11 mouse cellular contexts compared by ENCODE assay signal in the genomic region with DNA sequence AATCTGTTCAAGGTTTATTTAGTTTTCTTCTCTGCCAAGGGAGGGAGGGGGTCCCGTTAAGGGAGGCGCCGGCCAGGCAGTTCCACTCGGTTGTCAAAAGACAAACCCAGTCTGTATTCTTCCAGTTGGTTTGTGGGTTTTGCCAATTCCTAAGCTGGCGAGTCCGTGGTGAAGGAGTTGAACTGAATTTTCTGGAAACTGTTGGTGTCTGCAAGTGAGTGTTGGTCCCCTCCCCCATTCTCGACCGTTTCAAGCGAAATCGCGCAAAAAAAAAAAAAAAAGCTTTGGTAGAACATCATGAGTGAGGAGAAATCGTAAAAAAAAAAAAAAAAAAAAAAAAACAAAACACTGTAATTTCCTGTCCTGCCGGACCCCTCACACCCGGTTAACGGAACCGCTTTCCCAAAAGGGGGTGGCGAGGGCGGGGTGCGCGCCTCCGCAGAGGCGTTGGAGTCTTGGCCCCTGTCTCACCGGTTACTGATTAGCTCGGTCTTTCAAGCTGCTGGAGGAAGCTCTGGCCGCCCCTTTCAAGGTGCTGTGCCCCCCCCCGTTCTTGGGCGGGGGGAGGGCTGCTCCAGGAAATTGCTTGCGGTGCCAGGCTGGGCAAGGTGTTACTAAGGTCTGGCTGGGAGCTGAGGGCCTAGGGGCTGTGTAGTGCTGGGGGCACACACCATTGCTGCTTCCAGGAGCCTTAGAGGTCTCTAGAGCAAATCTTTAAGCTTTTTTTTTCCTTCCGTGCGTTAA. TPM values are rescaled to one million over a fixed set of nuclear protein-coding genes. Genes with fewer than 3 reads are reported as not detected.
A peak's percentile ranks its signal among the peaks of the same experiment; 100 is the strongest.
DNase-seq lines count a peak whose midpoint lies in the region; ATAC-seq and TF ChIP-seq lines count a peak whose summit lies in the region.
"Had no signal": no experiment of that assay in that cellular context is flagged by ENCODE, and none has a peak within 500 bp of the region (broad histone marks: within the 10 kb centered on the region; RNA-seq: fewer than 3 reads in every experiment).

No protein-coding gene starts in this region.

- 5% methylated on average over 30 of the region's 30 CpGs for WGBS in lung, postnatal 0 days
- 3% methylated on average over 30 of the region's 30 CpGs for WGBS in intestine, embryonic 14.5 days
- 2% methylated on average over 30 of the region's 30 CpGs for WGBS in stomach, embryonic 16.5 days
- 1% methylated on average over 29 of the region's 30 CpGs for WGBS in forebrain, postnatal 0 days
- 4% methylated on average over 30 of the region's 30 CpGs for WGBS in thymus, adult 2 months

- TF ChIP-seq CTCF in lung, postnatal 0 days (IDR thresholded peaks at IDR 0.05) = no peak
- TF ChIP-seq CTCF in forebrain, postnatal 0 days (IDR thresholded peaks at IDR 0.05; ENCODE audit: low read depth) = no peak
- no peak for TF ChIP-seq CTCF in thymus, adult 2 months (IDR thresholded peaks at IDR 0.05; ENCODE audit: borderline replicate concordance, control insufficient read depth, extremely low read depth, insufficient read depth, low read length, poor library complexity)

- peak overlapping the region; percentile 46 for H3K4me2 ChIP-seq in lung, postnatal 0 days (replicated peaks; ENCODE audit: low read depth, low read length)
- peak overlapping the region; percentile 55 for H3K4me2 ChIP-seq in intestine, embryonic 14.5 days (ENCODE audit: low read length)
- H3K4me2 ChIP-seq in stomach, embryonic 16.5 days (ENCODE audit: low read depth, low read length) = peak overlapping the region; percentile 50
- H3K4me2 ChIP-seq in forebrain, postnatal 0 days (ENCODE audit: low read depth) = no peak overlapping the region
- H3K4me2 ChIP-seq: embryonic facial prominence, embryonic 12.5 days had no signal

- H3K9me3 ChIP-seq in lung, postnatal 0 days (ENCODE audit: low read length) = no peaks in the 10 kb centered on the region
- no peaks in the 10 kb centered on the region for H3K9me3 ChIP-seq in intestine, embryonic 14.5 days (ENCODE audit: control insufficient read depth, low read length)
- no peaks in the 10 kb centered on the region for H3K9me3 ChIP-seq in stomach, embryonic 16.5 days (replicated peaks; ENCODE audit: control insufficient read depth, low read length)
- H3K9me3 ChIP-seq in forebrain, postnatal 0 days (ENCODE audit: low read length) = no peaks in the 10 kb centered on the region
- H3K9me3 ChIP-seq: embryonic facial prominence, embryonic 12.5 days had no signal

- H3K4me3 ChIP-seq in lung, postnatal 0 days (ENCODE audit: low read depth, low read length) = peak overlapping the region; percentile 10; the same call in 1 of the 2 replicates
- peak overlapping the region; percentile 43 for H3K4me3 ChIP-seq in intestine, embryonic 14.5 days (ENCODE audit: low read depth, low read length)
- peak overlapping the region; percentile 44 for H3K4me3 ChIP-seq in stomach, embryonic 16.5 days (replicated peaks; ENCODE audit: low read length)
- no peak overlapping the region for H3K4me3 ChIP-seq in forebrain, postnatal 0 days (ENCODE audit: low read depth, low read length)
- no peak overlapping the region for H3K4me3 ChIP-seq in thymus, adult 2 months (ENCODE audit: control insufficient read depth, insufficient read depth, low read length)
- H3K4me3 ChIP-seq: embryonic facial prominence, embryonic 12.5 days had no signal

- no peak overlapping the region for H3K27ac ChIP-seq in lung, postnatal 0 days (ENCODE audit: low read length)
- peak overlapping the region; percentile 22; the same call in 1 of the 2 replicates for H3K27ac ChIP-seq in intestine, embryonic 14.5 days (ENCODE audit: low read depth)
- H3K27ac ChIP-seq in stomach, embryonic 16.5 days (ENCODE audit: low read length) = 0 out of 2 replicates have a peak overlapping the region, but pooled peaks have one; percentile 14
- H3K27ac ChIP-seq in forebrain, postnatal 0 days (ENCODE audit: low read depth, low read length) = no peak overlapping the region
- H3K27ac ChIP-seq in thymus, adult 2 months (ENCODE audit: control insufficient read depth, insufficient read depth, low read length) = no peak overlapping the region
- H3K27ac ChIP-seq: embryonic facial prominence, embryonic 12.5 days; liver, embryonic 14.5 days had no signal

- H3K27me3 ChIP-seq in lung, postnatal 0 days (replicated peaks; ENCODE audit: insufficient read depth, low read length) = peaks cover 78% of the 10 kb centered on the region
- peaks cover 60% of the 10 kb centered on the region for H3K27me3 ChIP-seq in intestine, embryonic 14.5 days (replicated peaks; ENCODE audit: control insufficient read depth, insufficient read depth, low read length)
- peaks cover 81% of the 10 kb centered on the region for H3K27me3 ChIP-seq in stomach, embryonic 16.5 days (ENCODE audit: control insufficient read depth, insufficient read depth, low read length)
- peaks cover 94% of the 10 kb centered on the region for H3K27me3 ChIP-seq in forebrain, postnatal 0 days (ENCODE audit: insufficient read depth, low read length)
- peaks cover 43% of the 10 kb centered on the region for H3K27me3 ChIP-seq in thymus, adult 2 months (ENCODE audit: control insufficient read depth, insufficient read depth, low read length)

- TF ChIP-seq POLR2A in thymus, adult 2 months (IDR thresholded peaks at IDR 0.05; ENCODE audit: control insufficient read depth, extremely low read depth, insufficient read depth, low read length, poor library complexity) = no peak

- no peak for DNase-seq in lung, postnatal 0 days (ENCODE audit: low spot score)
- no peak for DNase-seq in lung, postnatal 10 days
- DNase-seq in intestine, embryonic 14.5 days (ENCODE audit: low spot score) = no peak
- DNase-seq in kidney, postnatal 4 days = peak; percentile 80 to 88
- no peak for DNase-seq in forebrain, postnatal 0 days
- DNase-seq in thymus, adult 2 months = no peak
- no peak for DNase-seq in frontal cortex, postnatal 36 days (ENCODE audit: low spot score in 2 of 2)
- DNase-seq: right cerebral cortex, postnatal 25 days had no signal

- TF ChIP-seq EP300 in lung, postnatal 0 days (IDR thresholded peaks at IDR 0.05) = no peak

- no peaks in the 10 kb centered on the region for H3K36me3 ChIP-seq in lung, postnatal 0 days (ENCODE audit: insufficient read depth, low read length)
- H3K36me3 ChIP-seq in intestine, embryonic 14.5 days (ENCODE audit: control insufficient read depth, insufficient read depth, low read length) = no peaks in the 10 kb centered on the region
- H3K36me3 ChIP-seq in stomach, embryonic 16.5 days (ENCODE audit: control insufficient read depth, insufficient read depth, low read length) = no peaks in the 10 kb centered on the region
- H3K36me3 ChIP-seq in forebrain, postnatal 0 days (ENCODE audit: insufficient read depth) = no peaks in the 10 kb centered on the region
- no peaks in the 10 kb centered on the region for H3K36me3 ChIP-seq in thymus, adult 2 months (ENCODE audit: control insufficient read depth, insufficient read depth, low read length)
- H3K36me3 ChIP-seq: embryonic facial prominence, embryonic 12.5 days had no signal

- no peaks in the 10 kb centered on the region for H3K4me1 ChIP-seq in lung, postnatal 0 days (ENCODE audit: insufficient read depth, low read depth, low read length)
- H3K4me1 ChIP-seq in intestine, embryonic 14.5 days (replicated peaks; ENCODE audit: control insufficient read depth, insufficient read depth, low read length) = peaks cover 20% of the 10 kb centered on the region
- peaks cover 21% of the 10 kb centered on the region for H3K4me1 ChIP-seq in stomach, embryonic 16.5 days (ENCODE audit: control insufficient read depth, insufficient read depth, low read length)
- no peaks in the 10 kb centered on the region for H3K4me1 ChIP-seq in forebrain, postnatal 0 days (ENCODE audit: insufficient read depth)
- H3K4me1 ChIP-seq in thymus, adult 2 months (replicated peaks; ENCODE audit: control insufficient read depth, insufficient read depth, low read length) = no peaks in the 10 kb centered on the region; the same call in 1 of the 2 replicates
- H3K4me1 ChIP-seq: embryonic facial prominence, embryonic 12.5 days had no signal

- no peak for ATAC-seq in lung, postnatal 0 days
- no peak for ATAC-seq in intestine, embryonic 14.5 days (replicated peaks; ENCODE audit: low FRiP score, low TSS enrichment, low read depth)
- ATAC-seq in stomach, embryonic 16.5 days (ENCODE audit: insufficient read depth, low FRiP score) = no peak
- no peak for ATAC-seq in forebrain, postnatal 0 days

- no peak overlapping the region for H3K9ac ChIP-seq in lung, postnatal 0 days (replicated peaks; ENCODE audit: low read depth)
- H3K9ac ChIP-seq in intestine, embryonic 14.5 days (ENCODE audit: low read length) = peak overlapping the region; percentile 78
- peak overlapping the region; percentile 60 for H3K9ac ChIP-seq in stomach, embryonic 16.5 days (ENCODE audit: low read length)
- no peak overlapping the region for H3K9ac ChIP-seq in forebrain, postnatal 0 days
- H3K9ac ChIP-seq: embryonic facial prominence, embryonic 12.5 days; liver, embryonic 14.5 days had no signal

RNA-seq across cellular contexts. Expression of a gene that starts 3.0 kb away (rescaled TPM):
- polyA plus RNA-seq in lung, postnatal 0 days (2015; fragmentation: Nextera tagmentation; extraction: Ambion mirVana) = 7.3 and 7.4 TPM in 2 replicates
- polyA plus RNA-seq in intestine, embryonic 14.5 days (2014; fragmentation: Nextera tagmentation; extraction: Ambion mirVana) = 18.1 and 24.1 TPM in 2 replicates
- 5.6 and 8.3 TPM in 2 replicates for polyA plus RNA-seq in stomach, embryonic 16.5 days (2015; fragmentation: Nextera tagmentation; extraction: Ambion mirVana)
- total RNA-seq in forebrain, postnatal 0 days (2014; rRNA removed) = not detected in 2 replicates
- polyA plus RNA-seq in forebrain, postnatal 0 days (2015; fragmentation: Nextera tagmentation; extraction: Ambion mirVana) = not detected in 2 replicates
- 0.18 and 0.50 TPM in 2 replicates for polyA plus RNA-seq in thymus, adult 2 months (2012; rRNA removed)
- polyA plus RNA-seq: embryonic facial prominence, embryonic 12.5 days had no signal

RNA-seq across cellular contexts. Expression of a gene that starts 7.9 kb away (rescaled TPM):
- polyA plus RNA-seq in lung, postnatal 0 days (2015; fragmentation: Nextera tagmentation; extraction: Ambion mirVana) = 16.8 and 17.3 TPM in 2 replicates
- polyA plus RNA-seq in intestine, embryonic 14.5 days (2014; fragmentation: Nextera tagmentation; extraction: Ambion mirVana) = 49.6 and 51.6 TPM in 2 replicates
- 13.8 TPM in 2 replicates for polyA plus RNA-seq in stomach, embryonic 16.5 days (2015; fragmentation: Nextera tagmentation; extraction: Ambion mirVana)
- total RNA-seq in forebrain, postnatal 0 days (2014; rRNA removed) = not detected in 2 replicates
- polyA plus RNA-seq in forebrain, postnatal 0 days (2015; fragmentation: Nextera tagmentation; extraction: Ambion mirVana) = not detected in 2 replicates
- polyA plus RNA-seq in thymus, adult 2 months (2012; rRNA removed) = 0.18 and 0.22 TPM in 2 replicates

RNA-seq across cellular contexts. Expression of a gene that starts 8.8 kb away (rescaled TPM):
- 1.3 and 1.9 TPM in 2 replicates for polyA plus RNA-seq in lung, postnatal 0 days (2015; fragmentation: Nextera tagmentation; extraction: Ambion mirVana)
- 11.7 and 13.2 TPM in 2 replicates for polyA plus RNA-seq in intestine, embryonic 14.5 days (2014; fragmentation: Nextera tagmentation; extraction: Ambion mirVana)
- 6.3 and 8.3 TPM in 2 replicates for polyA plus RNA-seq in stomach, embryonic 16.5 days (2015; fragmentation: Nextera tagmentation; extraction: Ambion mirVana)
- not detected in 2 replicates for total RNA-seq in forebrain, postnatal 0 days (2014; rRNA removed)
- polyA plus RNA-seq in forebrain, postnatal 0 days (2015; fragmentation: Nextera tagmentation; extraction: Ambion mirVana) = not detected in 2 replicates
- polyA plus RNA-seq in thymus, adult 2 months (2012; rRNA removed) = 0.09 TPM in 1 of 2 replicates, not detected in the other
- polyA plus RNA-seq: embryonic facial prominence, embryonic 12.5 days had no signal

RNA-seq across cellular contexts. Expression of a gene that starts 13.6 kb away (rescaled TPM):
- polyA plus RNA-seq in lung, postnatal 0 days (2015; fragmentation: Nextera tagmentation; extraction: Ambion mirVana) = 0.23 and 0.35 TPM in 2 replicates
- 1.5 and 1.7 TPM in 2 replicates for polyA plus RNA-seq in intestine, embryonic 14.5 days (2014; fragmentation: Nextera tagmentation; extraction: Ambion mirVana)
- polyA plus RNA-seq in stomach, embryonic 16.5 days (2015; fragmentation: Nextera tagmentation; extraction: Ambion mirVana) = 0.44 and 1.5 TPM in 2 replicates
- total RNA-seq in forebrain, postnatal 0 days (2014; rRNA removed) = not detected in 2 replicates
- not detected in 2 replicates for polyA plus RNA-seq in forebrain, postnatal 0 days (2015; fragmentation: Nextera tagmentation; extraction: Ambion mirVana)
- 0.09 and 0.20 TPM in 2 replicates for polyA plus RNA-seq in thymus, adult 2 months (2012; rRNA removed)
- polyA plus RNA-seq: embryonic facial prominence, embryonic 12.5 days had no signal

RNA-seq across cellular contexts. Expression of a gene that starts 22.8 kb away (rescaled TPM):
- polyA plus RNA-seq in lung, postnatal 0 days (2015; fragmentation: Nextera tagmentation; extraction: Ambion mirVana) = 2.6 and 3.0 TPM in 2 replicates
- polyA plus RNA-seq in intestine, embryonic 14.5 days (2014; fragmentation: Nextera tagmentation; extraction: Ambion mirVana) = 3.5 and 3.8 TPM in 2 replicates
- polyA plus RNA-seq in stomach, embryonic 16.5 days (2015; fragmentation: Nextera tagmentation; extraction: Ambion mirVana) = 2.2 and 2.7 TPM in 2 replicates
- not detected in 2 replicates for total RNA-seq in forebrain, postnatal 0 days (2014; rRNA removed)
- polyA plus RNA-seq in forebrain, postnatal 0 days (2015; fragmentation: Nextera tagmentation; extraction: Ambion mirVana) = not detected in 2 replicates
- 1.3 and 1.5 TPM in 2 replicates for polyA plus RNA-seq in thymus, adult 2 months (2012; rRNA removed)

Comparison
In these comparisons a context has a peak if more than half of its experiments do, and no peak if none do; other contexts are left out.
1. DNase-seq: peak in kidney, postnatal 4 days (2 of 2); none in lung, postnatal 0 days (single experiment), lung, postnatal 10 days (single experiment), intestine, embryonic 14.5 days (single experiment), forebrain, postnatal 0 days (single experiment), thymus, adult 2 months (single experiment) and frontal cortex, postnatal 36 days (0 of 2).
2. H3K27ac ChIP-seq: peak in intestine, embryonic 14.5 days (single experiment) and stomach, embryonic 16.5 days (single experiment); none in lung, postnatal 0 days (single experiment), forebrain, postnatal 0 days (single experiment) and thymus, adult 2 months (single experiment).
3. H3K4me3 ChIP-seq: peak in lung, postnatal 0 days (single experiment), intestine, embryonic 14.5 days (single experiment) and stomach, embryonic 16.5 days (single experiment); none in forebrain, postnatal 0 days (single experiment) and thymus, adult 2 months (single experiment).
4. H3K9ac ChIP-seq: peak in intestine, embryonic 14.5 days (single experiment) and stomach, embryonic 16.5 days (single experiment); none in lung, postnatal 0 days (single experiment) and forebrain, postnatal 0 days (single experiment).
5. RNA of a gene that starts 7.9 kb away (polyA plus RNA-seq): 49.6 to 51.6 TPM in intestine, embryonic 14.5 days, 16.8 to 17.3 TPM in lung, postnatal 0 days and 13.8 TPM in stomach, embryonic 16.5 days; 0.18 to 0.22 TPM in thymus, adult 2 months and not detected in forebrain, postnatal 0 days; every median in the first group is over 10 times any median in the second.